Mouse (Mus musculus) megakaryocyte, embryonic 14.5 days (primary cell): ENCODE results near the gene Map3k11. TPM values are rescaled to one million over a fixed set of nuclear protein-coding genes. Genes with fewer than 3 reads are reported as not detected.

Experiments used
- H3K27me3 ChIP-seq: replicated peaks from 2 replicates; pipeline ENCODE3; 2012; ENCODE audit warnings: inconsistent platforms
- H3K36me3 ChIP-seq: replicated peaks from 2 replicates; pipeline ENCODE3; 2012; ENCODE audit warnings: low read length, inconsistent platforms, mixed read lengths
- H3K4me1 ChIP-seq: 2 replicates; pipeline ENCODE4 v1.6.1; 2012; ENCODE audit warnings: inconsistent platforms
- H3K4me3 ChIP-seq: replicated peaks from 2 replicates; pipeline ENCODE3; 2012; ENCODE audit warnings: moderate library complexity, mild to moderate bottlenecking, inconsistent platforms
- H3K9me3 ChIP-seq: 2 replicates; pipeline ENCODE4 v1.6.1; 2012; ENCODE audit warnings: inconsistent platforms
- FLI1 ChIP-seq: IDR thresholded peaks from 2 replicates; pipeline ENCODE4 v1.6.1; 2012; ENCODE audit warnings: low read length, inconsistent platforms, mixed read lengths
- GATA1 ChIP-seq: IDR thresholded peaks from 3 replicates; pipeline ENCODE4 v1.6.1; 2012; ENCODE audit warnings: mixed read lengths, low read length, inconsistent platforms, borderline replicate concordance
- polyA plus RNA-seq: library from polyadenylated mRNA; stranded (reverse); fragments of >175 nt; gene quantifications from 2 replicates; pipeline ENCODE4 v1.2.3, GENCODE M21; 2012; ENCODE audit warnings: low replicate concordance; ENCODE audit not compliant: insufficient read depth

Map3k11 gene
- polyA plus RNA-seq, 1 experiment = 156 TPM

DNA sequence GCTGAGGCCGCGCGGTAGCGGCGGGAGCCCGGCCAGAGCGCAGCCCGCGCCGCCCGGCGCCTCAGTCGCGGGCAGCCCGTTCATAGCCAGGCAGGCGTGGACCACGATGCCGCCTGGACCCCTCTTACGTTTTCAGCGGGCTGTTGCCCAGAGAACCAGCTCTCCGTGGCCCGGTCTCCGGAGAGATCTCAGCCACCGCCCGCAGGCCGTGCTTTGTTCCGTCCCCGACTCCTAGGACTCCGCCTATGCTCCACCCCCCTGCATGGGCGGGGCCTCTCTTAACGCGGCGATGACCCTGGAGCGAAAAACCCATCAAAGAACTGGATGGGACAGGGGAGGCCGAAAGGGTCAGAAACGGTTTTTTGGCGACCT is 40.9 kb downstream of the Map3k11 start, which contains the start of gene Fam89b:
Fam89b (minus strand) TSS at position 210 of the 372 bp plus-strand sequence.
- peaks cover 68% of the 10 kb centered on the region for H3K4me1 ChIP-seq
- H3K36me3 ChIP-seq = peaks cover 11% of the 10 kb centered on the region
- TF ChIP-seq GATA1 (no peak), FLI1 (no peak)
- peak within 1 kb of the TSS; percentile 97 for H3K4me3 ChIP-seq
- H3K9me3 ChIP-seq = no peaks in the 10 kb centered on the region
- peaks cover 5% of the 10 kb centered on the region for H3K27me3 ChIP-seq

DNA sequence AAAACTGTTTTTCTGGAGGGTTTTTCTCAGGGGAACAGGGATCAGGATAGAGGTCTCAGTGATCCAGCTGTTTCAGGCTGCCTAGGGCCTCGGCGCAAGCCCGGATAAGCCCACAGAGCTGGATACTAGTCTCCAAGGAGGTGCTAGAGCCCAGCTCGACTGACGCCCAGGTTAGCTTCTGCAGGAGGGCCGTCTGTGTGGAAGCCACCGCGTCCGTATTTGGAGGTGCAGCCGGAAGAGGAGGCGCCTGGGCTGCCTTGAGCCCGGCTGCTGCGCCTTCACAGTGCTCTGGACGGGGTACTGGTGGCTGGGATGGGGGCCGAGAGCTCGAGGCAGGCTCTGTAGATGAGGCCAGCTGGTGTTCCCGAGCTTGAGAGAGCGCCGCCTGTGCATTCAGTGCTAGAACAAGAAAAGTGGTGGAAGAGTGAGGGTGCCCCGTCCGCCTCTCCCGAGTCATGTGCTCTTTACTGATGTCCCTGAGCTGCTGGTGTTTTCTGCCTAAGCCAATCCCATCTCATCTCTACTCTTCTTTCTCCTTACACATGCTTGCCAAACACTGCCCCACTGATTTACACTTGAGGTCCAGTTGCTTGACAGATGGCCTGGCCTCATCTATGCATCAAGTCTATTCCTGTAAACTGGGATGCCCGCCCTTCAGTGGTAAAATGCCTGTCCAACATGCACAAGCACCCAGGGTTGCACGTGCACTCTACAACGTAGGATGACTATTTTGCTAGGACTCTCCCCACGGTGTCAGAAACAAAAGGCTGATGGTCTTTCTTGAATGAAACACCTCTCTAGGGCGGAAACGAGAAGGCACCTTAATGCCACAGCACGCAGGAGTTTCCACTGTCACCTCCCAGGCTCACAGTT is 42.0 kb downstream of the Map3k11 start:
- H3K9me3 ChIP-seq = no peaks in the 10 kb centered on the region
- peaks cover 61% of the 10 kb centered on the region for H3K4me1 ChIP-seq
- peak overlapping the region; percentile 97 for H3K4me3 ChIP-seq
- H3K27me3 ChIP-seq = peaks cover 15% of the 10 kb centered on the region
- TF ChIP-seq FLI1 = no peak
- no peak for TF ChIP-seq GATA1
- peaks cover 10% of the 10 kb centered on the region for H3K36me3 ChIP-seq

GRCm38 (mm10) chr19:5731264-5731978 is 42.9 kb downstream of the Map3k11 start:
- H3K27me3 ChIP-seq = peaks cover 21% of the 10 kb centered on the region
- peak overlapping the region; percentile 97 for H3K4me3 ChIP-seq
- peaks cover 60% of the 10 kb centered on the region for H3K4me1 ChIP-seq
- H3K9me3 ChIP-seq = no peaks in the 10 kb centered on the region
- H3K36me3 ChIP-seq = peaks cover 10% of the 10 kb centered on the region
- TF ChIP-seq GATA1 (no peak), FLI1 (peak; percentile 85; the same call in 1 of the 2 replicates)

- H3K36me3 ChIP-seq = peaks cover 6% of the 10 kb centered on the region
- TF ChIP-seq FLI1 = no peak
- no peak for TF ChIP-seq GATA1
- peaks cover 34% of the 10 kb centered on the region for H3K4me1 ChIP-seq
- no peaks in the 10 kb centered on the region for H3K9me3 ChIP-seq
- H3K4me3 ChIP-seq = no peak overlapping the region
- peaks cover 41% of the 10 kb centered on the region for H3K27me3 ChIP-seq
Measured at GRCm38 (mm10) chr19:5734325-5734724, 45.8 kb downstream of the Map3k11 start.

DNA sequence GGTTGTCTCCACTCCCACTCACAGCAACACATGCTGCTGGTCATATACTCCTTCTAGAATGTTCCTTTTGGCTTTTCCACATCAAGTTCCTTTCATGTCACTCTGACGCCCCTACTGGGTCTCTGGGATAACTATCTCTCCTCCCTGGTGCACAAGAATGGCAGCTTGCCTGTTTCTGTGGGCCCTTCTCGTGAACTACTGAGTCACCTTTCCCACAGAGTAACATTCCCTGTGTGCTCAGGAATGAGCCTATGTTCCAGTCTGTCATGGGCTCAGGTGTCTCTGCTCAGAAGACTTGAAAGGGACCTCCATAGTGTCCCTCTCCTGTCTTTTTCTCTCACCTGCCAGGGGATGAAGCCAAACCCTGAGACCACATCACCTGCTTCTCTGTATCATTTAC is 50.9 kb downstream of the Map3k11 start:
- Histone ChIP-seq H3K36me3 (no peaks in the 10 kb centered on the region), H3K27me3 (peaks cover 88% of the 10 kb centered on the region), H3K9me3 (no peaks in the 10 kb centered on the region), H3K4me3 (no peak overlapping the region), H3K4me1 (peaks cover 30% of the 10 kb centered on the region)
- TF ChIP-seq FLI1 (no peak), GATA1 (no peak)

- TF ChIP-seq FLI1 (no peak), GATA1 (no peak)
- no peaks in the 10 kb centered on the region for H3K36me3 ChIP-seq
- no peaks in the 10 kb centered on the region for H3K9me3 ChIP-seq
- peak within 1 kb of the TSS; percentile 90 for H3K4me3 ChIP-seq
- H3K27me3 ChIP-seq = peaks cover 88% of the 10 kb centered on the region
- H3K4me1 ChIP-seq = peaks cover 34% of the 10 kb centered on the region
Measured at GRCm38 (mm10) chr19:5740320-5741317, 52.1 kb downstream of the Map3k11 start, which contains the start of gene Ltbp3. Ltbp3 (plus strand) TSS chr19:5740904.

GRCm38 (mm10) chr19:5741641-5742240 is 53.2 kb downstream of the Map3k11 start:
- Histone ChIP-seq H3K9me3 (no peaks in the 10 kb centered on the region), H3K4me3 (peak overlapping the region; percentile 90), H3K4me1 (peaks cover 46% of the 10 kb centered on the region), H3K36me3 (no peaks in the 10 kb centered on the region), H3K27me3 (peaks cover 91% of the 10 kb centered on the region)
- TF ChIP-seq FLI1 = no peak
- TF ChIP-seq GATA1 = no peak

- H3K4me1 ChIP-seq = peaks cover 51% of the 10 kb centered on the region
- no peaks in the 10 kb centered on the region for H3K36me3 ChIP-seq
- peaks cover 91% of the 10 kb centered on the region for H3K27me3 ChIP-seq
- no peaks in the 10 kb centered on the region for H3K9me3 ChIP-seq
- H3K4me3 ChIP-seq = peak overlapping the region; percentile 90
- TF ChIP-seq GATA1 (no peak), FLI1 (no peak)
Measured at GRCm38 (mm10) chr19:5742241-5742641, 53.7 kb downstream of the Map3k11 start.
